Comparison of ENCODE assay signal across 8 mouse cellular contexts in the genomic region with DNA sequence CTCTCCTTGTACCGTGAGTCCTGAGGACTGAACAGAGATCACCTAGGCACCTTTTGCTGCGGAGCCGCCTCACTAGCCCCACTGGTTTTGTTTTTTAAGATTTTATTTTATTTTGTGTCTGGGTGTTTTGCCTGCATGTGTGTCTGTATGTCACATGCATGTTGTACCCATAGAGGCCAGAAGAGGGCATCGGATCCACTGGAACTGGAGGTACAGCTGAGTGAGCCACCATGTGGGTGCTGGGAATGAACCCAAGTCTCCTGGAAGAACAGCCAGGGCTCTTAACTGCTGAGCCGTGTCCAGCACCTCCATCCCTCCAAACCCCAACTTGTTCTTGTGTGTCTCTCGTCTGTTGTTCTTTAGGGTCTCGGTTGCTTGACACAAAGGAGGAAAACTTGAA. TPM values are rescaled to one million over a fixed set of nuclear protein-coding genes. Genes with fewer than 3 reads are reported as not detected.
A peak's percentile ranks its signal among the peaks of the same experiment; 100 is the strongest.
DNase-seq lines count a peak whose midpoint lies in the region; ATAC-seq lines count a peak whose summit lies in the region.

No protein-coding gene starts in this region.

- no peaks in the 10 kb centered on the region for H3K9me3 ChIP-seq in hindbrain, embryonic 11.5 days (ENCODE audit: control insufficient read depth, low read length)
- H3K9me3 ChIP-seq in hindbrain, embryonic 12.5 days (replicated peaks): no peaks in the 10 kb centered on the region
- H3K9me3 ChIP-seq in liver, embryonic 13.5 days (replicated peaks): no peaks in the 10 kb centered on the region
- H3K9me3 ChIP-seq in midbrain, embryonic 13.5 days: no peaks in the 10 kb centered on the region

- no peak overlapping the region for H3K27ac ChIP-seq in hindbrain, embryonic 11.5 days (ENCODE audit: low read depth, low read length)
- no peak overlapping the region for H3K27ac ChIP-seq in hindbrain, embryonic 12.5 days
- no peak overlapping the region for H3K27ac ChIP-seq in liver, embryonic 13.5 days
- H3K27ac ChIP-seq in midbrain, embryonic 13.5 days: no peak overlapping the region

- no peak overlapping the region for H3K9ac ChIP-seq in hindbrain, embryonic 11.5 days (ENCODE audit: low read depth, low read length)
- no peak overlapping the region for H3K9ac ChIP-seq in hindbrain, embryonic 12.5 days
- no peak overlapping the region for H3K9ac ChIP-seq in liver, embryonic 13.5 days
- no peak overlapping the region for H3K9ac ChIP-seq in midbrain, embryonic 13.5 days (replicated peaks)

- peak; percentile 67 for DNase-seq in hindbrain, embryonic 11.5 days (ENCODE audit: low spot score)
- DNase-seq in right cerebral cortex, postnatal 14 days: peak; percentile 68
- no peak for DNase-seq in right cerebral cortex, postnatal 25 days
- peak; percentile 73 to 84 for DNase-seq in cerebellum, postnatal 14 days
- no peak for DNase-seq in liver, embryonic 13.5 days
- DNase-seq in ovary, adult 18-20 months (ENCODE audit: low spot score): no peak

- no peak overlapping the region for H3K4me3 ChIP-seq in hindbrain, embryonic 11.5 days (ENCODE audit: low read depth, low read length)
- no peak overlapping the region for H3K4me3 ChIP-seq in hindbrain, embryonic 12.5 days
- no peak overlapping the region for H3K4me3 ChIP-seq in liver, embryonic 13.5 days (replicated peaks)
- H3K4me3 ChIP-seq in midbrain, embryonic 13.5 days (replicated peaks): no peak overlapping the region

- H3K27me3 ChIP-seq in hindbrain, embryonic 11.5 days (ENCODE audit: control insufficient read depth, insufficient read depth, low read length): no peaks in the 10 kb centered on the region
- H3K27me3 ChIP-seq in hindbrain, embryonic 12.5 days: no peaks in the 10 kb centered on the region
- no peaks in the 10 kb centered on the region for H3K27me3 ChIP-seq in liver, embryonic 13.5 days
- no peaks in the 10 kb centered on the region for H3K27me3 ChIP-seq in midbrain, embryonic 13.5 days

- 92% methylated on average over 7 of the region's 7 CpGs for WGBS in hindbrain, embryonic 11.5 days
- WGBS in hindbrain, embryonic 12.5 days: 92% methylated on average over 7 of the region's 7 CpGs
- 87% methylated on average over 7 of the region's 7 CpGs for WGBS in liver, embryonic 13.5 days (ENCODE audit: insufficient replicate concordance)
- WGBS in midbrain, embryonic 13.5 days: 91% methylated on average over 7 of the region's 7 CpGs

- no peak overlapping the region for H3K4me2 ChIP-seq in hindbrain, embryonic 11.5 days (replicated peaks; ENCODE audit: low read depth, low read length)
- H3K4me2 ChIP-seq in hindbrain, embryonic 12.5 days (replicated peaks): no peak overlapping the region
- no peak overlapping the region for H3K4me2 ChIP-seq in liver, embryonic 13.5 days
- H3K4me2 ChIP-seq in midbrain, embryonic 13.5 days (replicated peaks): no peak overlapping the region

- peaks cover 61% of the 10 kb centered on the region for H3K36me3 ChIP-seq in hindbrain, embryonic 11.5 days (ENCODE audit: control insufficient read depth, insufficient read depth, low read length)
- peaks cover 97% of the 10 kb centered on the region for H3K36me3 ChIP-seq in hindbrain, embryonic 12.5 days
- H3K36me3 ChIP-seq in liver, embryonic 13.5 days: peaks cover 96% of the 10 kb centered on the region
- peaks cover 96% of the 10 kb centered on the region for H3K36me3 ChIP-seq in midbrain, embryonic 13.5 days

- no peak for ATAC-seq in hindbrain, embryonic 11.5 days (ENCODE audit: low FRiP score)
- ATAC-seq in hindbrain, embryonic 12.5 days (ENCODE audit: low FRiP score): no peak
- 0 out of 2 replicates have a peak, but pooled peaks have one; percentile 12 for ATAC-seq in liver, embryonic 13.5 days (ENCODE audit: low read depth)
- ATAC-seq in midbrain, embryonic 13.5 days: no peak

- H3K4me1 ChIP-seq in hindbrain, embryonic 11.5 days (replicated peaks; ENCODE audit: control insufficient read depth, insufficient read depth, low read length): no peaks in the 10 kb centered on the region
- H3K4me1 ChIP-seq in hindbrain, embryonic 12.5 days: no peaks in the 10 kb centered on the region
- H3K4me1 ChIP-seq in liver, embryonic 13.5 days (replicated peaks): no peaks in the 10 kb centered on the region
- H3K4me1 ChIP-seq in midbrain, embryonic 13.5 days (replicated peaks): no peaks in the 10 kb centered on the region

RNA-seq across cellular contexts. Expression of a gene that starts 15.1 kb away (rescaled TPM):
- 105 and 130 TPM in 2 replicates for polyA plus RNA-seq in hindbrain, embryonic 11.5 days (2014; fragmentation: Nextera tagmentation; extraction: Ambion mirVana)
- 131 and 133 TPM in 2 replicates for polyA plus RNA-seq in hindbrain, embryonic 12.5 days (2016; fragmentation: Nextera tagmentation; extraction: Ambion mirVana)
- polyA plus RNA-seq in liver, embryonic 13.5 days (2015; fragmentation: Nextera tagmentation; extraction: Ambion mirVana): 29.2 and 30.0 TPM in 2 replicates
- 133 and 138 TPM in 2 replicates for polyA plus RNA-seq in midbrain, embryonic 13.5 days (2015; fragmentation: Nextera tagmentation; extraction: Ambion mirVana)

RNA-seq across cellular contexts. Expression of a gene that starts 20.8 kb away (rescaled TPM):
- polyA plus RNA-seq in hindbrain, embryonic 11.5 days (2014; fragmentation: Nextera tagmentation; extraction: Ambion mirVana): 45.3 and 58.8 TPM in 2 replicates
- polyA plus RNA-seq in hindbrain, embryonic 12.5 days (2016; fragmentation: Nextera tagmentation; extraction: Ambion mirVana): 48.1 and 54.2 TPM in 2 replicates
- polyA plus RNA-seq in liver, embryonic 13.5 days (2015; fragmentation: Nextera tagmentation; extraction: Ambion mirVana): 60.6 and 65.5 TPM in 2 replicates
- 43.2 and 45.9 TPM in 2 replicates for polyA plus RNA-seq in midbrain, embryonic 13.5 days (2015; fragmentation: Nextera tagmentation; extraction: Ambion mirVana)

RNA-seq across cellular contexts. Expression of a gene that starts 34.1 kb away (rescaled TPM):
- 10.3 and 10.4 TPM in 2 replicates for polyA plus RNA-seq in hindbrain, embryonic 11.5 days (2014; fragmentation: Nextera tagmentation; extraction: Ambion mirVana)
- 19.2 and 21.3 TPM in 2 replicates for polyA plus RNA-seq in hindbrain, embryonic 12.5 days (2016; fragmentation: Nextera tagmentation; extraction: Ambion mirVana)
- polyA plus RNA-seq in liver, embryonic 13.5 days (2015; fragmentation: Nextera tagmentation; extraction: Ambion mirVana): 3.7 and 3.9 TPM in 2 replicates
- 14.9 and 19.3 TPM in 2 replicates for polyA plus RNA-seq in midbrain, embryonic 13.5 days (2015; fragmentation: Nextera tagmentation; extraction: Ambion mirVana)

RNA-seq across cellular contexts. Expression of a gene that starts 43.2 kb away (rescaled TPM):
- 0.21 TPM in 1 of 2 replicates, not detected in the other for polyA plus RNA-seq in hindbrain, embryonic 11.5 days (2014; fragmentation: Nextera tagmentation; extraction: Ambion mirVana)
- 0.33 and 0.40 TPM in 2 replicates for polyA plus RNA-seq in hindbrain, embryonic 12.5 days (2016; fragmentation: Nextera tagmentation; extraction: Ambion mirVana)
- polyA plus RNA-seq in liver, embryonic 13.5 days (2015; fragmentation: Nextera tagmentation; extraction: Ambion mirVana): 1.6 and 2.1 TPM in 2 replicates
- polyA plus RNA-seq in midbrain, embryonic 13.5 days (2015; fragmentation: Nextera tagmentation; extraction: Ambion mirVana): 0.34 and 0.37 TPM in 2 replicates

RNA-seq across cellular contexts. Expression of a gene that starts 55.3 kb away (rescaled TPM):
- 2,070 and 2,095 TPM in 2 replicates for polyA plus RNA-seq in hindbrain, embryonic 11.5 days (2014; fragmentation: Nextera tagmentation; extraction: Ambion mirVana)
- polyA plus RNA-seq in hindbrain, embryonic 12.5 days (2016; fragmentation: Nextera tagmentation; extraction: Ambion mirVana): 1,498 and 1,567 TPM in 2 replicates
- 1,179 and 1,220 TPM in 2 replicates for polyA plus RNA-seq in liver, embryonic 13.5 days (2015; fragmentation: Nextera tagmentation; extraction: Ambion mirVana)
- 1,484 and 1,546 TPM in 2 replicates for polyA plus RNA-seq in midbrain, embryonic 13.5 days (2015; fragmentation: Nextera tagmentation; extraction: Ambion mirVana)

Comparison
In these comparisons a context has a peak if more than half of its experiments do, and no peak if none do; other contexts are left out.
1. DNase-seq: peak in hindbrain, embryonic 11.5 days (single experiment), right cerebral cortex, postnatal 14 days (single experiment) and cerebellum, postnatal 14 days (2 of 2); none in right cerebral cortex, postnatal 25 days (single experiment), liver, embryonic 13.5 days (single experiment) and ovary, adult 18-20 months (single experiment).